Mouse (Mus musculus): ENCODE measurements around the gene Ets1.

Gene Ets1

GRCm38 (mm10) chr9:32694916-32695490 is 59.0 kb downstream of the Ets1 start:
- DNase-seq (ENCODE audit: low read depth, low spot score), result no peak

GRCm38 (mm10) chr9:32695492-32696190 is 59.6 kb downstream of the Ets1 start:
- peak; percentile 92 for DNase-seq (ENCODE audit: low read depth, low spot score)

DNA sequence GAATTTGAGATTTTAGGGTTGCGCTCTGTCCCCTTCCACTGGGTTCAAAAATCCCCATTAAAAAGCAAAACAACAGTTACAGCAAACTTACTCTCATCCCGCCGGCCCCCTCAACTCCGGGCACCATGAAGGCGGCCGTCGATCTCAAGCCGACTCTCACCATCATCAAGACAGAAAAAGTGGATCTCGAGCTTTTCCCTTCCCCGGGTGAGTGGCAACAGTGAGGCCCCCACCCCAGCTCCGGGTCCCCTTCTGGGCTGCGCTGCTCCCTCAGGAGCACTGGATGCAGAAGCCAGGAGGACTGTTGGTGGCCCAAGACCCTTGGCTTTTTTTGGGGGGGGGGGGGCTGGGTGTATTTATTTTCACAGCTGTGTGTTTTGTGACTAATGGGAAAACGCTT is 60.2 kb downstream of the Ets1 start:
- no peak for DNase-seq (ENCODE audit: low read depth, low spot score)

DNA sequence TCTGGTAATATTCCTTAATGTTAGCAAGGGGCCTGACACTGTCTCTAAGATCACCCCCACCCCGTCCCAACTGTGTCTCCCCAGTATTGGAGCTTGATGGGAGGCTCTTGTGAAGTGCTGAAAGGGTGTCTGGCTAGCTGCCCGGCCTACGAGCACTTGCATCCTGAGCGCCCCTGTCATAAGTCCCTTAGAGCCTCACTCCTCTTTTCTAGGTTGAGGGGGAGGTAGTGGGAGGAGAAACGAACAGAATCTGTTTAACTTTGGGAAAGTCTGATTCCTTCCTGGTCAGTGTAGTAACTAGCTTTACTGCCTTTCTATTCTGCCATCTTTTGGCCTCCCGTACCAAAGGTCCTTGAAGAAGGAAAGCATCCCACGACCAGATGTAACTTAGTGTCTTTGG is 60.7 kb downstream of the Ets1 start:
- DNase-seq (ENCODE audit: low read depth, low spot score), result no peak

- DNase-seq (ENCODE audit: low read depth, low spot score), result no peak
These were observed 61.5 kb downstream of the Ets1 start for GRCm38 (mm10) chr9:32697291-32698110.

GRCm38 (mm10) chr9:32698766-32699165 is 62.7 kb downstream of the Ets1 start:
- no peak for DNase-seq (ENCODE audit: low read depth, low spot score)

- no peak for DNase-seq (ENCODE audit: low read depth, low spot score)
These were observed 63.4 kb downstream of the Ets1 start for GRCm38 (mm10) chr9:32699391-32699841.

DNA sequence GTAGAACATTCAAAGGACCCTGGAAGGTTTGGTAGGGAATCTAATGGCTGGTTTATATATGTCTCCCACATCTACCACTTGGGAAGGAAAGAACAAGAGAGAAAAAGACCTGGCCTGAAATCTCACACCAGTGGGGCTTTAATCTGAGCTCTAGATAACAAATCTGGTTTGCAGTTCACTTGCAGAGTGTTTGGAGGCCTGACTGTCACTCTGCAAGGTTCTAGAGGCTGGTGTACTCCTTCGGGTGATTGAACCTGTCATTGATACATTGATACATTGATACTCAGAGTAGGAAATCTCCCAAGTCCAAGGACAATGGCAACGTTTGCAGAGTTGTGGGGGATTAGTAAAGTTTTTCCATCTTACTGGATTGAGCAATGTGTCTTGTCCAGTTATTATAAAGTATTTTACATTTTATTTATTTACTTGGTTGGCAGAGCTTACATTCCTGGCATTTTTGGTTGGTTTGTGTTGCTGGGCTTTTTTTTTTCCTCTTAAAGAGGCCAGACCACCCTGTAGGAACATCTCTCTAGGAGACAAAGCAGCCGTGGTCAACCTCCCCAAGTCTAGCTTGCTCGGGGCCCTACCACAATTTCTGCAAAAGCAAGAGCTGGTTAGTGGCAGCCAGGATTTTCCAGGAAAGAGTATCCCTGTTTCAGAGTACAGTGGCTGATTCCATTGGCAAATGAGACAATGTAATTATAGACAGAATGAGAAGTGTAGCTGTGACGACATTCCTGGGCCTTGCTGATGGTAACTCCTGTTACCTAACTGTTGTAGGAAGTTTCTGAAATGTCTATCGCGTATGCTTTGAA is 64.3 kb downstream of the Ets1 start:
- no peak for DNase-seq (ENCODE audit: low read depth, low spot score)

GRCm38 (mm10) chr9:32701126-32701997 is 65.3 kb downstream of the Ets1 start:
- no peak for DNase-seq (ENCODE audit: low read depth, low spot score)

DNA sequence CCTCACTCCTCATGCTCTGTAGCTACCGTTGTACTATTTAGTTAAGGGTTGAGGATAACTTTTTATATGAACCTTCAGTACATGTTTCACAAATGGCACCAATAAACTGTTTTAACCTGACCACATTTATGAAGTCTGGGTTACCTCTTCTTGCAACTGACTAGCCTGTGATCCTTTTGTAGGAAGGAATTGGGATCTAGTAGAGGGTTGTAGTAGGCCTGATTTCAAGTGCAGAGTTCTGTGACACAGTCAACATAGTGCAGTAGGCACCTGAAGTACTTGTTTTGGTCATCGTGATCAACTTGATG is 65.9 kb downstream of the Ets1 start:
- no peak for DNase-seq (ENCODE audit: low read depth, low spot score)

- no peak for DNase-seq (ENCODE audit: low read depth, low spot score)
These were observed 66.9 kb downstream of the Ets1 start for GRCm38 (mm10) chr9:32702836-32703395.

DNA sequence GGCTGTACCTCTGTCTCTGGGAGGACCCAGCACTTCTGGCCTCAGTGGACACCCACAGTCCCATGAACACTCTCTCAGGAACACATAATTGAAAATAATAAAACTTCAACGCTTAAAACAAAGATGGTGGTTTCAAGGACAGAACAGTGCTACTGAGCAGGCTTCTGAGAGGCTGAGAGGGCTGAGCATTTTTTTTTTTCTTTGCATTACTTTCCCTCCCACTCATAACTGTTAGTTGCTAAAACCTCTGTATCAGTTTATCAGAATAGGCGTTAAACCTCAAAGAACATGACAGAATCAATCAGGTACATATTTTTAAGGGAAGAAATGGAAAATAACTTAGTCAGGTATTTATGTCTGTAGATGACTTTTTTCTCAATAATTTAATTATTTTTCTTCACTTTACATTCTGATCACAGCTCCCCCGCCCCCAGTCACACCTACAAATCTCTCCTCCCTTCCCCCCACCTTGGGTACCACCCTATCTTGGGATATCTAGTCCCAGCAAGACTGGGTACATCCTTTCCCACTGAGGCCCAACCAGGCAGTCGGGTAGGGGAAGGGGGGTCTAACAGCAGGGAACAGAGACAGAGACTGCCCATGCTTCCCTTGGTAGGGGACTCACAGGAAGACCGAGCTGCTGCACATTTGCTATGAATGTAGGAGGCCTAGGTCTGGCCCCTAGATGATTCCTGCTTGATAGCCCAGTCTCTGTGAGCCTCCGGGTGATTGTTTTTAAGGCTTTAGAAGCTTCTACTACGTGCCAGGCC is 68.1 kb downstream of the Ets1 start:
- DNase-seq (ENCODE audit: low read depth, low spot score), result no peak

DNA sequence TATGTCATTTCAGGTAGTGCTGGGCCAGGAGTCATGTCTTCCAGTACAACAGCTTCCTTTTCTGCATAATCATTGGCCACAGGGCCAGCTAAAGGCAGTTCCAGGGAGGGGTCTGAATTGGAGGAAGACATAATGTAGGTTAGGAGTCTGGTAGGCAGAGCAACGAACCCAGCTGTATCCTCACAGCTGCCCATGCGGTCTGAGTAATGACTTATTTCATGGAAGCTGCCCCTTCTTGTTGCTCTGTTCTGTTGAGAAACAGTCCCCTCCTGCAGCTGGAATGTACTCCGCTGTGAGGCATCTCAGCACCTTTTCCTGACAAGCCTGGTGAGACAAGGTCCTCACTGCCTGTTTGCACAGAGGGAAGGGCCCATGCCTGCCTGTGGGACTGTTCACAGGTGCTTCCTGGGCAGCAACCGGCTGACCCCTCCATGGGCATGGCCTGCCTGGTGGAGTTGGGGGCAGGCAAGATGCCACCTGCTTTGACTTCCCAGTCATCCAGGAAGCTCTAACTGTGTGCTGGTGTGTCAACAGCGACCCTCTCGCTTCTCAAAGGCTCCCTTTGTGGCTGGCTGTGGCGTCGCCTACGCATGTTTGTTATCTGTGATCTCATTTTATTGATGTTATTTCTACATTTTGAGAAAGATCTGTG is 69.9 kb downstream of the Ets1 start:
- no peak for DNase-seq (ENCODE audit: low read depth, low spot score)

- DNase-seq (ENCODE audit: low read depth, low spot score), result no peak
These were observed 71.4 kb downstream of the Ets1 start for GRCm38 (mm10) chr9:32707436-32707835.

DNA sequence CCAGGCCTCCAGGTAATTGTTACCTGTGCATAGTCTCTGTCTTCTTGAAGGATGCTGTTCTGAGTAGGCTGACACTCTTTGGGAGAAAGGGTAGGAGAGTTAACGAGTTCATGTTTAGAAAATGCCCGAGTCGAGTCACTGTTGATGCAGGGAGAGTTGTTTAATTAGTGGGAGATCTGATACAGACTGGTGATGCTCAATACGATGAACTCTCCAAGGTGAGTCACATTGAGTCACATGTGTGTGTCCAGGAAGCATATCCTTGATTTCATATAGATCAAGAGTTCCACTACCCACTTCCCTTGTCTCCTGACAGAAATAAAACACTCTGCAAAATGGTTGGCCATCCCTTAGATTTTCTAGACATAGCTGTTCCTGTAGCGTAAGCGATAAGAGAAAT is 72.5 kb downstream of the Ets1 start:
- DNase-seq (ENCODE audit: low read depth, low spot score), result no peak

DNA sequence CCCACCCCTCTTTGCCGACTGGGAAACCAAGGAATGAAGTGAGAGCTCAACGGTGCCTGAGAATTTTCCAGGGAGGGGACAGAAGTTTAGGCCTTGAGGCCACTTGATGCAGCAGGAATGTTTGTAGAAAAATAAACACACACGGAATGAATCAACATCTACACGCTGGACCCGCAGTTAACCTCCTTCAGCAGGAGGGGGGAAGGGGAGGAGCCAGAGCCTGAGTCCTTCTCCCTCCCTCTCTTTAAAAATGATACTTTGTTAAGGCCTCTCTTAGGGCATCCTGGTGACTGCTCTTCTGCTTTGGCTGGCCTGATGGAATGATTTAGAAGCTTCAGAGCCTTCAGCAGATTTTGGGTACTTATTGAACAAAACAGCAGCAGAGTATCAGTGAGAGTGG is 73.3 kb downstream of the Ets1 start:
- no peak for DNase-seq (ENCODE audit: low read depth, low spot score)

DNA sequence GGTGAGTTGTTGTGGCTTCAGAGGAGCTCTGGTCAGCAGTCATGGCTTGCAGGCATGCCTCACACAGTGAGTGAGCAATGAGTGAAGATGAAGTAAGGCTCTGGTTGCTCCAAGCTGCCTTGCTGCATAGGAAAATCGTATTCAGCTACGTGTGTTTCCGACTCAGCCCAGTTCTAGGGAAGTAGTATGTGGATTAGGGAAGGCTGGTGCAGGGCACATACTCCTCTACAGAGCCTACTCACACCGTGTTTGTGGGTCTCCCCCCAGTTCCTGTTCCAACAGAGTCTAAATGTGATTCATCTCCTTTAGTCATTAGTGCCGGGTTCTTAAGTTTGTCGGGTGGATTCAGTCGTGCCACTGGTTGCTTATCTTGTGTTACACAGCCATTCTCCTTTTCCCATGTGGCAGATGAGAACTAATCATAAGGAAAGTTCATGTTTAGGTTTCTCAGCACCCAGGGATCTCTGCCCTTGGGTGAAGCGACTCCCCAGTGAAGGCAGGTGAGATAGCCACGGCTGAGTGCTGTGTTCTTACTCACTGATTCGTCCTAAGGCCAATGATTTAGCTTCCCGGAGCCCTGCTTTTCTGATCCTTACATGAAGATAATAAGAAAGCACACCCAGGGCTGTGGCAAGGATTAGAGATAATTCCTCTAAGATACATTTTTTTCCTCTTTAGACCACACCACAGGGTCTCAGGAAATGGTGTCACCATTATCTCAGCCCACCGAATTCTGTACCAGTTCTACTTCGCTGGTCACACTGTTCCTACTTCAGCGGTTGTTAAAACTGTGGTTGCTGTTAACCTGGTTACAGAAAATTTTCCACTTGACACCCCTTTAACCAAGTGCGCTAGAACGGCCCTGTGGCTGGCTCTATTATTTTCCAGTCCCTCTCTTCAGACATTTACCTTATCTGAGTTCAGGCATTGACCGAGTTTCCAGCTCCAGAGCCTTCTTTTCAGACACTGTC is 74.0 kb downstream of the Ets1 start:
- no peak for DNase-seq (ENCODE audit: low read depth, low spot score)

GRCm38 (mm10) chr9:32710987-32711652 is 75.1 kb downstream of the Ets1 start:
- DNase-seq (ENCODE audit: low read depth, low spot score), result no peak

Measured in mesoderm, embryonic 11.5 days (tissue).